Mouse (Mus musculus) T-cell, adult 2 months (primary cell): ENCODE measurements around the gene Afg1l.

Experiments
- DNase-seq: peaks from one replicate; pipeline ENCODE4 v3.0.0; 2022; ENCODE audit warnings: low spot score

Gene Afg1l

GRCm38 (mm10) chr10:42267811-42268545 is 210.4 kb downstream of the Afg1l start:
- no peak for DNase-seq

DNA sequence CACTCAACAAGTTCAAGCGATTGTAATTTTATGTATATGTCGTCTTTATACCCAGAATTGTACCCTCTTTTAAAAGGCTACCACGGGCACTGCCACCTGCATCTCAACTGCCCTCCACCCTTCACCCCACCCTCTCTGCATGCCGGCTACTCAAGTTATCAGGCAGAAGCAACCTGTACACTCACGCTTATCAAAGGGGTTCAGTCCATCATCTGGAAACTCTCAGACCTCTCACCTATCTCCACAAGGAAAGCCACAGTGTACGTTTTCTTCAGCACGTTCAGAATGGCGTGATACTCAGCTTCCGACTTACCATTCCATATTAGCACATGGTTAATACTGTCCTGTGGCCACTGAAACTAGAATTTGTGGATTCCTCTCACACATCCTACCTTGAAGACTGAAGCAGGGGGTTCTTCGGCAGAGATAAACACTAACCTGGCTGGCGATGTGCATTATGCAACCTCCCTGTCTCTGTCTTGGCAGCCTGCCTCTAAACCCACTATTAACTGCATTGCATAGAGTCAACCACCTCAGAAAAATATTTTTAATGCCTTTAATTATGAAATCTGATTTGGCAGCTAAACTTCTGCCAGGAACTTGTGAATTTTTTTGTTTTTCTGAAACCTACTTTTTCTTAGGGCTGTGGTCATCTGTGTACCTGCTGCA is 213.2 kb downstream of the Afg1l start:
- no peak for DNase-seq

DNA sequence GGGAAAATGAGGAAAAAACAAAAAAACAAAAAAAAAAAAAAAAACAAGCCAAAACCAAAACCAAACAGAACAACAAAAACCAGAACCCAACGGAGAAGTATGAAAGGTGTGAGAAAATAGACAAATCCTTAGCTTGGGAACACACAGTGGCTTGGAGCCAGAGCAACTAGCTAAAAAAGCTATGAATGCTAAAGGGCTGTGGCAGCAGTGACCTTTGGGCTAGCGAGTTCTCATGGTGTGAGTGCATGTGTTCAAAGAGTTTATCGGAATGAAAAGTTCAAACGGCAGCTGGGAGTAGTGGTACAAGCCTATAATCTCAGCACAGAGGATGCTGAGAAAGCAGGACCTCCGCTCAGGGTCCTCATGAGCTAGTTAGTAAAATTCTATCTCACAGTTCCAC is 214.2 kb downstream of the Afg1l start:
- DNase-seq = no peak

DNA sequence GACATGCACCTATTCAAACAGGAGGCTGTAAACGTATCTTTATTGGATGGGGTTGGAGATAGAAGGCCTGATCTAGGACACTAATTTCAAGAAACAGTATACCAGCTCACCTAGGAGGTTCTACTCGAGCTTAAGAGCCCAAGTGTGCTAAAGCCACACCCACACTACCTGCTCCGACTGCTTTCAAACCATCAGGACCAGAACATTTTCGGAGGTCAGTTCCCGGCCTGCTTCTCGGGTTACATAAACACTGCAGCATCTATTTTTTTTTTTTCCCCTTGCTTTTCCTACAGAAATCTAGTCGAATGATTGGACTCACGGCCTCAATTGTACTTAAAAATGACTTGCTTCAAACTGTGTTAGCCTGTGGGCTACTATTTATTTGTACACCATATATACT is 214.7 kb downstream of the Afg1l start:
- DNase-seq = no peak
